ENCODE assay signal across 12 mouse cellular contexts in the genomic region with DNA sequence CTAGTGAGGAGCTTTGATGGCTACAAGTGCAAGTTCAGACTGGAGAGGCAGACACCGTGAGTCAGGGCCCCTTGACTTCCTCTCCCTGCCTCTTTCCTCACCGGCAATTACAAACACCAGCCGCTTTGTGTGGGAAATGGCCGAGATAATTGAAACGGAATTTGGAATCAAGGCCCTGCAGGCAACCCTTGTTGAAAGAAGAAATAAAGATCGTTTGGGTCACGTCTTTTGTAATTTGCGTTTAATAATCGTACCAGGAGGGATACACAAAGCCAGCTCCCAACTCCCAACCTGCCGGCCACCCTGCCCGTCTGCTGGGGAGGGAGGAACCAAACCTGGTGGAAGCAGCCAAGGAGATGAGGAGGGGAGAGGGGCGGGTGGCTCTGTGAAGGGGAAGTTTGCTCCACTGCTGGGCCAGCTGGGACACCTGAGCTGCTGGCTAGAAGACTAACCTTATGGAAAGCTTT.
DNase-seq lines count a peak whose midpoint lies in the region; ATAC-seq and TF ChIP-seq lines count a peak whose summit lies in the region.
"Had no signal": no experiment of that assay in that cellular context is flagged by ENCODE, and none has a peak within 500 bp of the region (broad histone marks: within the 10 kb centered on the region; RNA-seq: fewer than 3 reads in every experiment).

No protein-coding gene starts in this region.

- no peak overlapping the region for H3K9ac ChIP-seq in hindbrain, embryonic 12.5 days
- H3K9ac ChIP-seq in hindbrain, embryonic 14.5 days: no peak overlapping the region
- H3K9ac ChIP-seq in hindbrain, embryonic 13.5 days: no peak overlapping the region
- H3K9ac ChIP-seq: liver, embryonic 14.5 days had no signal

- no peak overlapping the region for H3K4me3 ChIP-seq in hindbrain, embryonic 12.5 days
- no peak overlapping the region for H3K4me3 ChIP-seq in hindbrain, embryonic 14.5 days (replicated peaks; ENCODE audit: low read length)
- peak overlapping the region; percentile 37 for H3K4me3 ChIP-seq in E14TG2a.4 (replicated peaks; ENCODE audit: low read length)
- no peak overlapping the region for H3K4me3 ChIP-seq in hindbrain, embryonic 13.5 days
- no peak overlapping the region for H3K4me3 ChIP-seq in cerebellum, adult 2 months (replicated peaks; ENCODE audit: insufficient read depth, low read depth, low read length)

- H3K9me3 ChIP-seq in hindbrain, embryonic 12.5 days (replicated peaks): no peaks in the 10 kb centered on the region
- H3K9me3 ChIP-seq in hindbrain, embryonic 14.5 days (ENCODE audit: control insufficient read depth, low read length): no peaks in the 10 kb centered on the region
- H3K9me3 ChIP-seq in E14TG2a.4 (ENCODE audit: low read length): no peaks in the 10 kb centered on the region
- H3K9me3 ChIP-seq in hindbrain, embryonic 13.5 days: no peaks in the 10 kb centered on the region

- 0 out of 2 replicates have a peak, but pooled peaks cover 12% of the 10 kb centered on the region for H3K27me3 ChIP-seq in hindbrain, embryonic 12.5 days
- H3K27me3 ChIP-seq in hindbrain, embryonic 14.5 days (ENCODE audit: control insufficient read depth, insufficient read depth, low read length): no peaks in the 10 kb centered on the region
- no peaks in the 10 kb centered on the region for H3K27me3 ChIP-seq in E14TG2a.4 (ENCODE audit: insufficient read depth, low read length)
- 0 out of 2 replicates have a peak, but pooled peaks cover 4% of the 10 kb centered on the region for H3K27me3 ChIP-seq in hindbrain, embryonic 13.5 days
- H3K27me3 ChIP-seq in cerebellum, adult 2 months (ENCODE audit: control insufficient read depth, insufficient read depth, low read length): no peaks in the 10 kb centered on the region

- no peak for ATAC-seq in hindbrain, embryonic 12.5 days (ENCODE audit: low FRiP score)
- no peak for ATAC-seq in hindbrain, embryonic 14.5 days (ENCODE audit: low FRiP score)
- no peak for ATAC-seq in hindbrain, embryonic 13.5 days (ENCODE audit: low FRiP score)
- ATAC-seq: activated CD4-positive, CD25-positive, alpha-beta regulatory T cell, adult 4 months had no signal

- 17% methylated on average over 12 of the region's 12 CpGs for WGBS in hindbrain, embryonic 12.5 days
- WGBS in hindbrain, embryonic 14.5 days: 17% methylated on average over 12 of the region's 12 CpGs
- whole genome bisulfite sequencing in hindbrain, embryonic 13.5 days: 21% methylated on average over 12 of the region's 12 CpGs
- WGBS in cerebellum, adult 2 months: 73% methylated on average over 12 of the region's 12 CpGs

- no peaks in the 10 kb centered on the region for H3K36me3 ChIP-seq in hindbrain, embryonic 12.5 days
- no peaks in the 10 kb centered on the region for H3K36me3 ChIP-seq in hindbrain, embryonic 14.5 days (replicated peaks; ENCODE audit: control insufficient read depth, insufficient read depth)
- peaks cover 34% of the 10 kb centered on the region for H3K36me3 ChIP-seq in E14TG2a.4 (ENCODE audit: insufficient read depth, low read length)
- no peaks in the 10 kb centered on the region for H3K36me3 ChIP-seq in hindbrain, embryonic 13.5 days

- H3K4me2 ChIP-seq in hindbrain, embryonic 12.5 days (replicated peaks): peak overlapping the region; percentile 18; the same call in 1 of the 2 replicates
- H3K4me2 ChIP-seq in hindbrain, embryonic 14.5 days (replicated peaks): no peak overlapping the region
- no peak overlapping the region for H3K4me2 ChIP-seq in hindbrain, embryonic 13.5 days

- no peak for TF ChIP-seq POLR2A in cerebellum, adult 2 months (IDR thresholded peaks at IDR 0.05; ENCODE audit: borderline replicate concordance, insufficient read depth, low read length)

- no peak for TF ChIP-seq CTCF in E14TG2a.4 (conservative IDR thresholded peaks at IDR 0.05; ENCODE audit: low read length)
- TF ChIP-seq CTCF in cerebellum, adult 2 months (IDR thresholded peaks at IDR 0.05; ENCODE audit: borderline replicate concordance, insufficient read depth, low read depth, low read length): no peak

- intact Hi-C loops in left cerebral cortex, postnatal 4 days (cut with DNase I): no loop called here

- H3K4me1 ChIP-seq in hindbrain, embryonic 12.5 days: peaks cover 56% of the 10 kb centered on the region
- peaks cover 19% of the 10 kb centered on the region; the same call in 1 of the 2 replicates for H3K4me1 ChIP-seq in hindbrain, embryonic 14.5 days (replicated peaks; ENCODE audit: control insufficient read depth, insufficient read depth, low read length)
- peaks cover 31% of the 10 kb centered on the region for H3K4me1 ChIP-seq in E14TG2a.4 (replicated peaks; ENCODE audit: low read depth, low read length)
- H3K4me1 ChIP-seq in hindbrain, embryonic 13.5 days (replicated peaks): peaks cover 59% of the 10 kb centered on the region
- H3K4me1 ChIP-seq in cerebellum, adult 2 months (ENCODE audit: control insufficient read depth, insufficient read depth, low read length): no peaks in the 10 kb centered on the region; the same call in 1 of the 2 replicates

- DNase-seq in hindbrain, embryonic 14.5 days (ENCODE audit: low spot score): no peak
- peak; percentile 54 for DNase-seq in Muller cell, postnatal 12 days (ENCODE audit: inconsistent ontology term)
- no peak for DNase-seq in cerebellum, adult 9-11 months
- no peak for DNase-seq in cerebellum, adult 2 months
- DNase-seq in left cerebral cortex, postnatal 4 days: no peak
- DNase-seq: heart, postnatal 36 days; thymus, postnatal 36 days had no signal

- peak overlapping the region; percentile 55; the same call in 1 of the 2 replicates for H3K27ac ChIP-seq in hindbrain, embryonic 12.5 days
- no peak overlapping the region for H3K27ac ChIP-seq in hindbrain, embryonic 14.5 days
- H3K27ac ChIP-seq in hindbrain, embryonic 13.5 days: peak overlapping the region; percentile 24; the same call in 1 of the 2 replicates
- H3K27ac ChIP-seq in cerebellum, adult 2 months (ENCODE audit: insufficient read depth, low read length): no peak overlapping the region
- H3K27ac ChIP-seq: liver, embryonic 14.5 days had no signal

Comparison
In these comparisons a context has a peak if more than half of its experiments do, and no peak if none do; other contexts are left out.
1. H3K27ac ChIP-seq: peak in hindbrain, embryonic 12.5 days (single experiment) and hindbrain, embryonic 13.5 days (single experiment); none in hindbrain, embryonic 14.5 days (single experiment) and cerebellum, adult 2 months (single experiment).